Mouse (Mus musculus) kidney, embryonic 14.5 days (tissue): ENCODE data around the gene Olfr825. TPM values are rescaled to one million over a fixed set of nuclear protein-coding genes. Genes with fewer than 3 reads are reported as not detected.

ENCODE experiments used
- polyA plus RNA-seq: library from polyadenylated mRNA; unstranded; fragments of >200 nt; fragmentation: Nextera tagmentation; extraction: Ambion mirVana; gene quantifications from 2 replicates; pipeline ENCODE4 v1.2.1, GENCODE M21; 2014

Gene Olfr825
- polyA plus RNA-seq, 1 experiment from 2014 or later: not detected

Other genes starting within 250 kb of the Olfr825 start
- not detected in 2 replicates for gene Olfr818, start 217.7 kb downstream of the Olfr825 start, polyA plus RNA-seq
- gene Olfr819, start 199.5 kb downstream of the Olfr825 start, polyA plus RNA-seq: not detected in 2 replicates
- gene Olfr247, start 190.6 kb downstream of the Olfr825 start, polyA plus RNA-seq: not detected in 2 replicates
- not detected in 2 replicates for gene Gm10310, start 181.7 kb downstream of the Olfr825 start, polyA plus RNA-seq
- gene Olfr820, start 154.1 kb downstream of the Olfr825 start, polyA plus RNA-seq: not detected in 2 replicates
- gene Olfr821, start 136.4 kb downstream of the Olfr825 start, polyA plus RNA-seq: not detected in 2 replicates
- not detected in 2 replicates for gene Olfr822, start 95.6 kb downstream of the Olfr825 start, polyA plus RNA-seq
- not detected in 2 replicates for gene Olfr823, start 51.4 kb downstream of the Olfr825 start, polyA plus RNA-seq
- gene Olfr824, start 36.8 kb downstream of the Olfr825 start, polyA plus RNA-seq: not detected in 2 replicates
- gene Olfr826, start 17.4 kb upstream of the Olfr825 start, polyA plus RNA-seq: not detected in 2 replicates
- gene Olfr827, start 47.6 kb upstream of the Olfr825 start, polyA plus RNA-seq: not detected in 2 replicates
- gene Neurod4, start 113.5 kb upstream of the Olfr825 start, polyA plus RNA-seq: not detected in 2 replicates
- gene Tespa1, start 156.1 kb upstream of the Olfr825 start, polyA plus RNA-seq: 0.31 TPM in 1 of 2 replicates, not detected in the other
- gene Vmn2r84, start 227.6 kb upstream of the Olfr825 start, polyA plus RNA-seq: not detected in 2 replicates